Mouse (Mus musculus): ENCODE data around the gene Panx1. TPM values are rescaled to one million over a fixed set of nuclear protein-coding genes. Genes with fewer than 3 reads are reported as not detected.

Gene Panx1
- polyA plus RNA-seq, 1 experiment from 2014 or later = 114 TPM

GRCm38 (mm10) chr9:14983141-14983540 is 62.1 kb downstream of the Panx1 start:
- no peaks in the 10 kb centered on the region for H3K36me3 ChIP-seq
- H3K27ac ChIP-seq = no peak overlapping the region
- no peak overlapping the region for H3K4me3 ChIP-seq
- WGBS = 71% methylated on average over 3 of the region's 3 CpGs
- no peaks in the 10 kb centered on the region for H3K9me3 ChIP-seq (replicated peaks)
- H3K27me3 ChIP-seq = no peaks in the 10 kb centered on the region
- H3K4me2 ChIP-seq (replicated peaks) = no peak overlapping the region
- H3K9ac ChIP-seq = no peak overlapping the region
- no peaks in the 10 kb centered on the region for H3K4me1 ChIP-seq
- no peak for ATAC-seq (ENCODE audit: low FRiP score)

- Histone ChIP-seq H3K4me1 (no peaks in the 10 kb centered on the region), H3K4me2 (replicated peaks) (no peak overlapping the region), H3K4me3 (no peak overlapping the region), H3K9ac (no peak overlapping the region), H3K27ac (no peak overlapping the region), H3K27me3 (no peaks in the 10 kb centered on the region), H3K9me3 (replicated peaks) (no peaks in the 10 kb centered on the region), H3K36me3 (no peaks in the 10 kb centered on the region)
- ATAC-seq (ENCODE audit: low FRiP score) = no peak
Observed at GRCm38 (mm10) chr9:14982683-14983082, 62.6 kb downstream of the Panx1 start.

- no peak overlapping the region for H3K4me2 ChIP-seq (replicated peaks)
- no peak for ATAC-seq (ENCODE audit: low FRiP score)
- H3K27ac ChIP-seq = no peak overlapping the region
- no peaks in the 10 kb centered on the region for H3K27me3 ChIP-seq
- H3K9ac ChIP-seq = no peak overlapping the region
- no peaks in the 10 kb centered on the region for H3K36me3 ChIP-seq
- H3K9me3 ChIP-seq (replicated peaks) = no peaks in the 10 kb centered on the region
- no peak overlapping the region for H3K4me3 ChIP-seq
- whole genome bisulfite sequencing = 81% methylated on average over 4 of the region's 4 CpGs
- H3K4me1 ChIP-seq = no peaks in the 10 kb centered on the region
Observed at GRCm38 (mm10) chr9:14981539-14982155, 63.6 kb downstream of the Panx1 start.

GRCm38 (mm10) chr9:14974251-14975232 is 70.7 kb downstream of the Panx1 start:
- H3K36me3 ChIP-seq = no peaks in the 10 kb centered on the region
- no peaks in the 10 kb centered on the region for H3K4me1 ChIP-seq
- no peak overlapping the region for H3K4me3 ChIP-seq
- no peaks in the 10 kb centered on the region for H3K27me3 ChIP-seq
- no peak overlapping the region for H3K27ac ChIP-seq
- H3K4me2 ChIP-seq (replicated peaks) = no peak overlapping the region
- H3K9ac ChIP-seq = no peak overlapping the region
- 85% methylated on average over 6 of the region's 6 CpGs for WGBS
- H3K9me3 ChIP-seq (replicated peaks) = no peaks in the 10 kb centered on the region
- ATAC-seq (ENCODE audit: low FRiP score) = no peak

- Histone ChIP-seq H3K9me3 (replicated peaks) (no peaks in the 10 kb centered on the region), H3K27me3 (no peaks in the 10 kb centered on the region), H3K27ac (no peak overlapping the region), H3K9ac (no peak overlapping the region), H3K4me3 (no peak overlapping the region), H3K36me3 (no peaks in the 10 kb centered on the region), H3K4me1 (no peaks in the 10 kb centered on the region), H3K4me2 (replicated peaks) (no peak overlapping the region)
- ATAC-seq (ENCODE audit: low FRiP score) = no peak
- WGBS = 85% methylated on average over 7 of the region's 7 CpGs
Observed at GRCm38 (mm10) chr9:14973762-14974161, 71.5 kb downstream of the Panx1 start.

GRCm38 (mm10) chr9:14970805-14971525 is 74.3 kb downstream of the Panx1 start:
- no peak overlapping the region for H3K27ac ChIP-seq
- H3K27me3 ChIP-seq = no peaks in the 10 kb centered on the region
- H3K9me3 ChIP-seq (replicated peaks) = no peaks in the 10 kb centered on the region
- 74% methylated on average over 3 of the region's 3 CpGs for WGBS
- H3K4me3 ChIP-seq = no peak overlapping the region
- no peaks in the 10 kb centered on the region for H3K4me1 ChIP-seq
- no peak overlapping the region for H3K4me2 ChIP-seq (replicated peaks)
- H3K9ac ChIP-seq = no peak overlapping the region
- ATAC-seq (ENCODE audit: low FRiP score) = no peak
- no peaks in the 10 kb centered on the region for H3K36me3 ChIP-seq

- ATAC-seq (ENCODE audit: low FRiP score) = no peak
- Histone ChIP-seq H3K4me3 (no peak overlapping the region), H3K9me3 (replicated peaks) (no peaks in the 10 kb centered on the region), H3K4me2 (replicated peaks) (no peak overlapping the region), H3K27ac (no peak overlapping the region), H3K27me3 (no peaks in the 10 kb centered on the region), H3K4me1 (no peaks in the 10 kb centered on the region), H3K36me3 (no peaks in the 10 kb centered on the region), H3K9ac (no peak overlapping the region)
- 83% methylated on average over 4 of the region's 4 CpGs for WGBS
Observed at GRCm38 (mm10) chr9:14970211-14970610, 75.1 kb downstream of the Panx1 start.

- Histone ChIP-seq H3K9ac (no peak overlapping the region), H3K27ac (no peak overlapping the region), H3K9me3 (replicated peaks) (no peaks in the 10 kb centered on the region), H3K27me3 (no peaks in the 10 kb centered on the region), H3K4me2 (replicated peaks) (no peak overlapping the region), H3K4me3 (no peak overlapping the region), H3K36me3 (no peaks in the 10 kb centered on the region), H3K4me1 (no peaks in the 10 kb centered on the region)
- no peak for ATAC-seq (ENCODE audit: low FRiP score)
- 93% methylated on average over 1 of the region's 1 CpGs for WGBS
Observed at GRCm38 (mm10) chr9:14967598-14967997, 77.7 kb downstream of the Panx1 start.

GRCm38 (mm10) chr9:14966787-14967186 is 78.5 kb downstream of the Panx1 start:
- WGBS = 69% methylated on average over 4 of the region's 4 CpGs
- ATAC-seq (ENCODE audit: low FRiP score) = no peak
- Histone ChIP-seq H3K9me3 (replicated peaks) (no peaks in the 10 kb centered on the region), H3K4me3 (no peak overlapping the region), H3K9ac (no peak overlapping the region), H3K4me2 (replicated peaks) (no peak overlapping the region), H3K36me3 (no peaks in the 10 kb centered on the region), H3K27me3 (no peaks in the 10 kb centered on the region), H3K27ac (no peak overlapping the region), H3K4me1 (no peaks in the 10 kb centered on the region)

- Histone ChIP-seq H3K9me3 (replicated peaks) (no peaks in the 10 kb centered on the region), H3K4me3 (no peak overlapping the region), H3K9ac (no peak overlapping the region), H3K27ac (no peak overlapping the region), H3K4me2 (replicated peaks) (no peak overlapping the region), H3K36me3 (no peaks in the 10 kb centered on the region), H3K27me3 (no peaks in the 10 kb centered on the region), H3K4me1 (no peaks in the 10 kb centered on the region)
- no peak for ATAC-seq (ENCODE audit: low FRiP score)
Observed at GRCm38 (mm10) chr9:14965368-14965767, 79.9 kb downstream of the Panx1 start.

GRCm38 (mm10) chr9:14962769-14963168 is 82.5 kb downstream of the Panx1 start:
- no peak for ATAC-seq (ENCODE audit: low FRiP score)
- 88% methylated on average over 1 of the region's 1 CpGs for WGBS
- H3K9me3 ChIP-seq (replicated peaks) = no peaks in the 10 kb centered on the region
- H3K27me3 ChIP-seq = no peaks in the 10 kb centered on the region
- no peak overlapping the region for H3K4me3 ChIP-seq
- H3K4me2 ChIP-seq (replicated peaks) = no peak overlapping the region
- no peak overlapping the region for H3K9ac ChIP-seq
- H3K36me3 ChIP-seq = no peaks in the 10 kb centered on the region
- no peak overlapping the region for H3K27ac ChIP-seq
- no peaks in the 10 kb centered on the region for H3K4me1 ChIP-seq

GRCm38 (mm10) chr9:14954659-14955058 is 90.6 kb downstream of the Panx1 start:
- Histone ChIP-seq H3K9ac (no peak overlapping the region), H3K36me3 (no peaks in the 10 kb centered on the region), H3K4me2 (replicated peaks) (no peak overlapping the region), H3K4me1 (no peaks in the 10 kb centered on the region), H3K27ac (no peak overlapping the region), H3K4me3 (no peak overlapping the region), H3K9me3 (replicated peaks) (peaks cover 3% of the 10 kb centered on the region; the same call in 1 of the 2 replicates), H3K27me3 (no peaks in the 10 kb centered on the region)
- no peak for ATAC-seq (ENCODE audit: low FRiP score)
- 69% methylated on average over 1 of the region's 1 CpGs for WGBS
